ENCODE assay signal across 8 mouse cellular contexts in genomic region chr2:66409740-66410290, GRCm38 (mm10). TPM values are rescaled to one million over a fixed set of nuclear protein-coding genes. Genes with fewer than 3 reads are reported as not detected.
DNase-seq lines count a peak whose midpoint lies in the region; ATAC-seq and TF ChIP-seq lines count a peak whose summit lies in the region.

No protein-coding gene starts in this region.

- H3K4me2 ChIP-seq in intestine, postnatal 0 days (replicated peaks; ENCODE audit: low read depth) = peak overlapping the region; percentile 85
- peak overlapping the region; percentile 71 for H3K4me2 ChIP-seq in limb, embryonic 14.5 days (replicated peaks; ENCODE audit: low read depth, low read length, severe bottlenecking)
- H3K4me2 ChIP-seq in midbrain, postnatal 0 days (ENCODE audit: low read depth, low read length, poor library complexity, severe bottlenecking) = peak overlapping the region; percentile 55

- peak; percentile 41; the same call in 1 of the 2 replicates for ATAC-seq in intestine, postnatal 0 days
- ATAC-seq in limb, embryonic 14.5 days (ENCODE audit: low FRiP score, low read depth) = peak; percentile 68
- peak; percentile 86 for ATAC-seq in midbrain, postnatal 0 days (ENCODE audit: low FRiP score)

- peak overlapping the region; percentile 38 for H3K4me3 ChIP-seq in intestine, postnatal 0 days (ENCODE audit: low read depth, low read length)
- H3K4me3 ChIP-seq in limb, embryonic 14.5 days (replicated peaks; ENCODE audit: low read length) = peak overlapping the region; percentile 44
- H3K4me3 ChIP-seq in midbrain, postnatal 0 days (ENCODE audit: low read depth, low read length) = peak overlapping the region; percentile 54

- 0% methylated on average over 14 of the region's 14 CpGs for WGBS in intestine, postnatal 0 days
- 1% methylated on average over 14 of the region's 14 CpGs for WGBS in limb, embryonic 14.5 days
- under 1% methylated on average over 14 of the region's 14 CpGs for WGBS in midbrain, postnatal 0 days

- no peak overlapping the region for H3K27ac ChIP-seq in intestine, postnatal 0 days (ENCODE audit: low read depth, low read length)
- no peak overlapping the region for H3K27ac ChIP-seq in limb, embryonic 14.5 days (replicated peaks; ENCODE audit: low read depth, low read length)
- peak overlapping the region; percentile 81 for H3K27ac ChIP-seq in midbrain, postnatal 0 days (ENCODE audit: low read depth, low read length)

- peak; percentile 82 for TF ChIP-seq CTCF in intestine, postnatal 0 days (IDR thresholded peaks at IDR 0.05; ENCODE audit: low read depth)
- TF ChIP-seq CTCF in midbrain, postnatal 0 days (IDR thresholded peaks at IDR 0.05) = peak; percentile 93

- DNase-seq in left cerebral cortex, adult 18-20 months (ENCODE audit: low spot score in 2 of 2) = peak; percentile 56 to 59
- DNase-seq in left cerebral cortex, adult 11 months (ENCODE audit: low spot score) = no peak
- peak; percentile 86 for DNase-seq in cerebellum, adult 9-10 months
- peak; percentile 28 to 48 for DNase-seq in frontal cortex, postnatal 14 days (ENCODE audit: low spot score in 2 of 2)
- peak; percentile 79 for DNase-seq in limb, embryonic 14.5 days (ENCODE audit: low spot score)
- DNase-seq in midbrain, postnatal 0 days (ENCODE audit: low spot score) = peak; percentile 87
- peak; percentile 17 for DNase-seq in yolk sac, embryonic 10.5 days (ENCODE audit: low spot score)

- TF ChIP-seq POLR2A in limb, embryonic 14.5 days (IDR thresholded peaks at IDR 0.05; ENCODE audit: borderline replicate concordance, extremely low read depth, insufficient read depth, insufficient read length) = no peak

- 0 out of 2 replicates have a peak, but pooled peaks cover 8% of the 10 kb centered on the region for H3K27me3 ChIP-seq in intestine, postnatal 0 days (replicated peaks; ENCODE audit: control insufficient read depth, insufficient read depth, low read length)
- H3K27me3 ChIP-seq in limb, embryonic 14.5 days (ENCODE audit: control insufficient read depth, insufficient read depth, low read length) = peaks cover 12% of the 10 kb centered on the region; the same call in 1 of the 2 replicates
- no peaks in the 10 kb centered on the region for H3K27me3 ChIP-seq in midbrain, postnatal 0 days (ENCODE audit: insufficient read depth, low read length)

- H3K36me3 ChIP-seq in intestine, postnatal 0 days (ENCODE audit: control insufficient read depth, insufficient read depth) = no peaks in the 10 kb centered on the region
- no peaks in the 10 kb centered on the region for H3K36me3 ChIP-seq in limb, embryonic 14.5 days (ENCODE audit: control insufficient read depth, insufficient read depth, low read length)
- no peaks in the 10 kb centered on the region for H3K36me3 ChIP-seq in midbrain, postnatal 0 days (ENCODE audit: insufficient read depth, low read length)

- H3K9ac ChIP-seq in intestine, postnatal 0 days (ENCODE audit: low read depth, low read length) = no peak overlapping the region
- H3K9ac ChIP-seq in limb, embryonic 14.5 days (ENCODE audit: low read depth, low read length, severe bottlenecking) = peak overlapping the region; percentile 47; the same call in 1 of the 2 replicates
- H3K9ac ChIP-seq in midbrain, postnatal 0 days (replicated peaks; ENCODE audit: low read length, poor library complexity, severe bottlenecking) = peak overlapping the region; percentile 65

- H3K4me1 ChIP-seq in intestine, postnatal 0 days (replicated peaks; ENCODE audit: control insufficient read depth, insufficient read depth, low read length) = no peaks in the 10 kb centered on the region
- H3K4me1 ChIP-seq in limb, embryonic 14.5 days (ENCODE audit: control insufficient read depth, insufficient read depth, low read length) = no peaks in the 10 kb centered on the region
- peaks cover 13% of the 10 kb centered on the region; the same call in 1 of the 2 replicates for H3K4me1 ChIP-seq in midbrain, postnatal 0 days (ENCODE audit: insufficient read depth, low read length)

- H3K9me3 ChIP-seq in intestine, postnatal 0 days (ENCODE audit: control insufficient read depth) = no peaks in the 10 kb centered on the region
- no peaks in the 10 kb centered on the region for H3K9me3 ChIP-seq in limb, embryonic 14.5 days (ENCODE audit: control insufficient read depth, low read length)
- no peaks in the 10 kb centered on the region for H3K9me3 ChIP-seq in midbrain, postnatal 0 days (ENCODE audit: low read length)

RNA-seq across cellular contexts. Expression of gene Scn1a, which starts 30.8 kb away (rescaled TPM):
- total RNA-seq in left cerebral cortex, adult 18-20 months (2021) = 100 to 1,000 TPM; 102 to 126 TPM
- 0.05 and 0.09 TPM in 2 replicates for polyA plus RNA-seq in intestine, postnatal 0 days (2015; fragmentation: Nextera tagmentation; extraction: Ambion mirVana)
- 1.5 and 1.7 TPM in 2 replicates for polyA plus RNA-seq in limb, embryonic 14.5 days (2012; rRNA removed)
- polyA plus RNA-seq in limb, embryonic 14.5 days (2014; fragmentation: Nextera tagmentation; extraction: Ambion mirVana) = 1.1 and 2.0 TPM in 2 replicates
- total RNA-seq in midbrain, postnatal 0 days (2014; rRNA removed) = 23.1 and 28.2 TPM in 2 replicates
- polyA plus RNA-seq in midbrain, postnatal 0 days (2015; fragmentation: Nextera tagmentation; extraction: Ambion mirVana) = 27.4 and 28.5 TPM in 2 replicates
